Mouse (Mus musculus): ENCODE measurements at regions not wholly inside any gene's neighbourhood (a gene's known extent, or its start where the extent isn't known, plus 50 kb on each side); places are given as distances from the start of the nearest gene placed in this dataset.

GRCm38 (mm10) chr15:63218393-63219060 lies 626.5 kb downstream of the Gsdmc2 start:
- TF ChIP-seq CTCF (IDR thresholded peaks at IDR 0.05; ENCODE audit: extremely low read depth, insufficient read depth, insufficient read length, insufficient replicate concordance) (no peak), POLR2A (IDR thresholded peaks at IDR 0.05; ENCODE audit: low read depth, low read length) (no peak)

Measured in spleen, adult 2 months (tissue).